Mouse (Mus musculus) ES-E14 (cell line): ENCODE data around the gene Myom1.

Experiments used
- CHD2 ChIP-seq: IDR thresholded peaks from 2 replicates; pipeline ENCODE4 v1.6.1; 2014; ENCODE audit warnings: mild to moderate bottlenecking, low read depth, low read length, inconsistent platforms
- HCFC1 ChIP-seq: IDR thresholded peaks from 2 replicates; pipeline ENCODE4 v1.6.1; 2012; ENCODE audit warnings: low read length, inconsistent platforms, borderline replicate concordance; ENCODE audit not compliant: insufficient read depth
- MAFK ChIP-seq: IDR thresholded peaks from 2 replicates; pipeline ENCODE4 v1.6.1; 2014; ENCODE audit warnings: mild to moderate bottlenecking, low read depth, low read length, inconsistent platforms; ENCODE audit not compliant: insufficient read depth
- ZNF384 ChIP-seq: IDR thresholded peaks from 2 replicates; pipeline ENCODE4 v1.6.1; 2012; ENCODE audit warnings: low read depth, low read length, inconsistent platforms

- no peak for TF ChIP-seq CHD2
- no peak for TF ChIP-seq HCFC1
- no peak for TF ChIP-seq MAFK
- 0 out of 2 replicates have a peak, but pooled peaks have one; percentile 33 for TF ChIP-seq ZNF384
Measured at GRCm38 (mm10) chr17:70998400-70998975, 3.9 kb upstream of the Myom1 start.
